Mouse (Mus musculus) kidney, embryonic 14.5 days (tissue): ENCODE data around the gene Zfp523. TPM values are rescaled to one million over a fixed set of nuclear protein-coding genes. Genes with fewer than 3 reads are reported as not detected.
"Not testable (repeated sequence)": the region's sequence is repeated elsewhere in the genome, so short reads cannot be mapped to it uniquely, and the experiment has no call there.

Source experiments
- ATAC-seq: fragments of 200-750 bp; cut with Nextera tagmentation; 2 replicates; pipeline ENCODE4 v1.8.0; 2017; ENCODE audit warnings: moderate number of reproducible peaks, mild to moderate bottlenecking, moderate TSS enrichment, moderate library complexity; ENCODE audit not compliant: low FRiP score, low TSS enrichment
- H3K27ac ChIP-seq: fragments of 300-500 bp; sonication (generic); 2 replicates; pipeline ENCODE4 v1.5.1; 2014; ENCODE audit warnings: low read depth, mild to moderate bottlenecking, low read length, moderate library complexity, mixed read lengths
- H3K27me3 ChIP-seq: fragments of 300-500 bp; sonication (generic); 2 replicates; pipeline ENCODE4 v1.6.1; 2014; ENCODE audit warnings: mild to moderate bottlenecking, low read length; ENCODE audit not compliant: control insufficient read depth, insufficient read depth
- H3K36me3 ChIP-seq: fragments of 300-500 bp; sonication (generic); 2 replicates; pipeline ENCODE4 v1.6.1; 2014; ENCODE audit warnings: low read length, mixed read lengths; ENCODE audit not compliant: control insufficient read depth, insufficient read depth
- H3K4me1 ChIP-seq: fragments of 300-500 bp; sonication (generic); 2 replicates; pipeline ENCODE4 v1.6.1; 2014; ENCODE audit warnings: low read length, mixed read lengths; ENCODE audit not compliant: control insufficient read depth, insufficient read depth
- H3K4me2 ChIP-seq: fragments of 300-500 bp; sonication (generic); replicated peaks from 2 replicates; pipeline ENCODE4 v1.6.1; 2014; ENCODE audit warnings: low read depth, mild to moderate bottlenecking, low read length
- H3K4me3 ChIP-seq: fragments of 300-500 bp; sonication (generic); 2 replicates; pipeline ENCODE4 v1.5.1; 2014; ENCODE audit warnings: mild to moderate bottlenecking, low read length
- H3K9ac ChIP-seq: fragments of 300-500 bp; sonication (generic); 2 replicates; pipeline ENCODE4 v1.6.1; 2014; ENCODE audit warnings: low read depth, mild to moderate bottlenecking, low read length, moderate library complexity
- H3K9me3 ChIP-seq: fragments of 300-500 bp; sonication (generic); 2 replicates; pipeline ENCODE4 v1.6.1; 2016; ENCODE audit warnings: low read length; ENCODE audit not compliant: control insufficient read depth
- WGBS: fragments of 180-500 bp; shearing (Covaris S2); extraction: QIAGEN DNeasy Blood & Tissue Kit; methylation state at CpG from one replicate; pipeline ENCODE4 v1.1.7; 2014; 5-methylcytosine and 5-hydroxymethylcytosine counted together
- polyA plus RNA-seq: library from polyadenylated mRNA; unstranded; fragments of >200 nt; fragmentation: Nextera tagmentation; extraction: Ambion mirVana; gene quantifications from 2 replicates; pipeline ENCODE4 v1.2.1, GENCODE M21; 2014

Gene Zfp523
- polyA plus RNA-seq, 1 experiment from 2014 or later: 39.7 TPM

DNA sequence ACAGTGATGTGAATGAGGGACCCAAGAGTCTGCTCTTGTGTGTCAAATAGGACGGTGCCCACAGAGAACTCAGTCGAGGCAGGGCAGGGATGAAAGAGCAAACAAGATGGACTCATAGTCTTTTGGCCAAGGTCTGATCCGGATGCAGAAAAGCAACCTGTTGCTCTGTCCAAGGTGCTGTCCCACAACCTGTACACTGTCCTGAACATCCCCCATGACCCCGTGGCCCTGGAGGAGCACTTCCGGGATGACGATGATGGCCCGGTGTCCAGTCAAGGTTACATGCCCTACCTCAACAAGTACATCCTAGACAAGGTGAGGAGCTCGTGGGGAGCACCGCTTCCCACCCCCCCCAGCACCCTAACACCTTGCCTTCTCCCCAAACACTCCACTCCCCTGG is 39.9 kb downstream of the Zfp523 start:
- 88% methylated on average over 9 of the region's 9 CpGs for WGBS
- H3K4me3 ChIP-seq: no peak overlapping the region

GRCm38 (mm10) chr17:28217721-28218649 is 41.1 kb downstream of the Zfp523 start:
- no peaks in the 10 kb centered on the region for H3K36me3 ChIP-seq
- 29% methylated on average over 23 of the region's 23 CpGs for WGBS
- peaks cover under 1% of the 10 kb centered on the region; the same call in 1 of the 2 replicates for H3K4me1 ChIP-seq
- ATAC-seq: no peak
- no peak overlapping the region for H3K9ac ChIP-seq
- H3K4me3 ChIP-seq: no peak overlapping the region
- no peaks in the 10 kb centered on the region for H3K27me3 ChIP-seq
- H3K4me2 ChIP-seq: no peak overlapping the region
- H3K9me3 ChIP-seq: no peaks in the 10 kb centered on the region
- H3K27ac ChIP-seq: no peak overlapping the region

More for the DNA sequence above, 39.9 kb downstream of the Zfp523 start:
- ATAC-seq: no peak
- Histone ChIP-seq H3K9ac (no peak overlapping the region), H3K27me3 (no peaks in the 10 kb centered on the region), H3K9me3 (no peaks in the 10 kb centered on the region), H3K4me2 (no peak overlapping the region), H3K4me1 (no peaks in the 10 kb centered on the region), H3K36me3 (no peaks in the 10 kb centered on the region), H3K27ac (no peak overlapping the region)

DNA sequence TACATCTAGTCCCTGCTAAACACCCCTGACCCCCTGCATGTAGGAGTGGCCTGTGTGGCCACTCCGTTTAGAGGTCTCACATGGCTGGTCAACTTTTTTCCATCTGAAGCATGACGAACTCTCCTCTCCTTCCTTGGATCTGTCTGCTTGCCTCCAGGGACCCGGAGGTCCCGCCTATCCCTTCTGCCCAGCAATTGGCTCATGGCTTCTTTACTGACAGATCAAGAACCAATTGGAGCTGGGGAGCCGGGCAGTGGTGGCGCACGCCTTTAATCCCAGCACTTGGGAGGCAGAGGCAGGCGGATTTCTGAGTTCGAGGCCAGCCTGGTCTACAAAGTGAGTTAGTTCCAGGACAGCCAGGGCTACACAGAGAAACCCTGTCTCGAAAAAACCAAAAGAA is 45.5 kb downstream of the Zfp523 start:
- 90% methylated on average over 10 of the region's 10 CpGs for WGBS
- not testable (repeated sequence) for H3K4me2 ChIP-seq, H3K9ac ChIP-seq, ATAC-seq, H3K9me3 ChIP-seq, H3K36me3 ChIP-seq, H3K27me3 ChIP-seq, H3K4me3 ChIP-seq, H3K27ac ChIP-seq
- H3K4me1 ChIP-seq: peaks cover 15% of the 10 kb centered on the region

- H3K27me3 ChIP-seq: no peaks in the 10 kb centered on the region
- H3K4me2 ChIP-seq: peak overlapping the region; percentile 96
- WGBS: 1% methylated on average over 46 of the region's 46 CpGs
- peak; percentile 89 for ATAC-seq
- no peaks in the 10 kb centered on the region for H3K9me3 ChIP-seq
- peak overlapping the region; percentile 74 for H3K27ac ChIP-seq
- no peaks in the 10 kb centered on the region for H3K36me3 ChIP-seq
- peak overlapping the region; percentile 55 for H3K4me3 ChIP-seq
- peak overlapping the region; percentile 78 for H3K9ac ChIP-seq
- peaks cover 15% of the 10 kb centered on the region for H3K4me1 ChIP-seq
Observed at GRCm38 (mm10) chr17:28223561-28224391, 46.8 kb downstream of the Zfp523 start.

- H3K4me2 ChIP-seq: no peak overlapping the region
- WGBS: 90% methylated on average over 10 of the region's 10 CpGs
Observed at GRCm38 (mm10) chr17:28224615-28225014, 47.7 kb downstream of the Zfp523 start.

GRCm38 (mm10) chr17:28226014-28226413 is 49.1 kb downstream of the Zfp523 start:
- no peaks in the 10 kb centered on the region for H3K9me3 ChIP-seq
- peak overlapping the region; percentile 28; the same call in 1 of the 2 replicates for H3K4me3 ChIP-seq
- no peak overlapping the region for H3K27ac ChIP-seq
- peak; percentile 67 for ATAC-seq
- no peaks in the 10 kb centered on the region for H3K36me3 ChIP-seq
- H3K4me1 ChIP-seq: peaks cover 15% of the 10 kb centered on the region
- H3K27me3 ChIP-seq: no peaks in the 10 kb centered on the region
- H3K4me2 ChIP-seq: peak overlapping the region; percentile 53
- H3K9ac ChIP-seq: peak overlapping the region; percentile 32; the same call in 1 of the 2 replicates
- 1% methylated on average over 20 of the region's 21 CpGs for WGBS

More at GRCm38 (mm10) chr17:28224615-28225014, 47.7 kb downstream of the Zfp523 start:
- no peaks in the 10 kb centered on the region for H3K9me3 ChIP-seq
- H3K36me3 ChIP-seq: no peaks in the 10 kb centered on the region
- H3K4me1 ChIP-seq: peaks cover 15% of the 10 kb centered on the region
- H3K4me3 ChIP-seq: no peak overlapping the region
- H3K27me3 ChIP-seq: no peaks in the 10 kb centered on the region
- H3K27ac ChIP-seq: 0 out of 2 replicates have a peak overlapping the region, but pooled peaks have one; percentile 19
- no peak for ATAC-seq
- H3K9ac ChIP-seq: no peak overlapping the region

- Histone ChIP-seq H3K9ac (no peak overlapping the region), H3K4me2 (no peak overlapping the region), H3K9me3 (no peaks in the 10 kb centered on the region), H3K4me1 (peaks cover 13% of the 10 kb centered on the region), H3K36me3 (no peaks in the 10 kb centered on the region), H3K4me3 (no peak overlapping the region), H3K27ac (no peak overlapping the region), H3K27me3 (no peaks in the 10 kb centered on the region)
- ATAC-seq: no peak
- WGBS: 79% methylated on average over 6 of the region's 6 CpGs
Observed at GRCm38 (mm10) chr17:28230486-28230885, 53.6 kb downstream of the Zfp523 start.

GRCm38 (mm10) chr17:28231026-28231736 is 54.3 kb downstream of the Zfp523 start:
- Histone ChIP-seq H3K9ac (no peak overlapping the region), H3K4me1 (peaks cover 13% of the 10 kb centered on the region), H3K36me3 (no peaks in the 10 kb centered on the region), H3K27me3 (no peaks in the 10 kb centered on the region), H3K9me3 (no peaks in the 10 kb centered on the region), H3K27ac (no peak overlapping the region), H3K4me3 (no peak overlapping the region), H3K4me2 (no peak overlapping the region)
- no peak for ATAC-seq
- WGBS: 82% methylated on average over 18 of the region's 18 CpGs
